Mouse (Mus musculus) hindbrain, postnatal 0 days (tissue): Measurements from ENCODE around the gene Aicda. TPM values are rescaled to one million over a fixed set of nuclear protein-coding genes. Genes with fewer than 3 reads are reported as not detected.

ENCODE experiments used
- ATAC-seq: fragments of 200-750 bp; cut with Nextera tagmentation; 2 replicates; pipeline ENCODE4 v1.8.0; 2017; ENCODE audit warnings: mild to moderate bottlenecking, moderate TSS enrichment, moderate library complexity
- DNase-seq: peaks from one replicate; pipeline ENCODE4 v3.0.0-alpha.2; 2015; ENCODE audit warnings: low spot score
- H3K27ac ChIP-seq: fragments of 300-500 bp; sonication (generic); 2 replicates; pipeline ENCODE4 v1.5.1; 2014; ENCODE audit warnings: mild to moderate bottlenecking
- H3K27me3 ChIP-seq: fragments of 300-500 bp; sonication (generic); 2 replicates; pipeline ENCODE4 v1.6.1; 2014; ENCODE audit warnings: low read length, mixed read lengths; ENCODE audit not compliant: insufficient read depth
- H3K36me3 ChIP-seq: fragments of 300-500 bp; sonication (generic); 2 replicates; pipeline ENCODE4 v1.6.1; 2014; ENCODE audit warnings: low read length, mixed read lengths; ENCODE audit not compliant: insufficient read depth
- H3K4me1 ChIP-seq: fragments of 300-500 bp; sonication (generic); 2 replicates; pipeline ENCODE4 v1.6.1; 2014; ENCODE audit warnings: antibody characterized with exemption, low read length, mixed read lengths; ENCODE audit not compliant: insufficient read depth
- H3K4me2 ChIP-seq: fragments of 300-500 bp; sonication (generic); 2 replicates; pipeline ENCODE4 v1.6.1; 2014; ENCODE audit warnings: low read depth, mild to moderate bottlenecking, low read length, moderate library complexity, mixed read lengths
- H3K4me3 ChIP-seq: fragments of 300-500 bp; sonication (generic); 2 replicates; pipeline ENCODE4 v1.5.1; 2014; ENCODE audit warnings: low read length
- H3K9ac ChIP-seq: fragments of 300-500 bp; sonication (generic); replicated peaks from 2 replicates; pipeline ENCODE4 v1.6.1; 2014; ENCODE audit warnings: mild to moderate bottlenecking, low read length, moderate library complexity, mixed read lengths
- H3K9me3 ChIP-seq: fragments of 300-500 bp; sonication (generic); 2 replicates; pipeline ENCODE4 v1.6.1; 2016; ENCODE audit warnings: low read length, mixed read lengths
- CTCF ChIP-seq: IDR thresholded peaks from 2 replicates; pipeline ENCODE4 v1.5.1; 2016; ENCODE audit warnings: antibody characterized with exemption, control low read depth, low read depth
- WGBS: fragments of 180-500 bp; shearing (Covaris S2); extraction: QIAGEN DNeasy Blood & Tissue Kit; methylation state at CpG from one replicate; pipeline ENCODE4 v1.1.7; 2014; 5-methylcytosine and 5-hydroxymethylcytosine counted together
- polyA plus RNA-seq: library from polyadenylated mRNA; unstranded; fragments of >200 nt; fragmentation: Nextera tagmentation; extraction: Ambion mirVana; gene quantifications from 2 replicates; pipeline ENCODE4 v1.2.1, GENCODE M21; 2015
- total RNA-seq: library from RNA; depleted of rRNA; stranded (reverse); fragments of >200 nt; gene quantifications from 2 replicates; pipeline ENCODE4 v1.2.3, GENCODE M21; 2014

Gene Aicda
- total and polyA plus RNA-seq, 2 experiments from 2014 or later, result 0.38 to 1.9 TPM

DNA sequence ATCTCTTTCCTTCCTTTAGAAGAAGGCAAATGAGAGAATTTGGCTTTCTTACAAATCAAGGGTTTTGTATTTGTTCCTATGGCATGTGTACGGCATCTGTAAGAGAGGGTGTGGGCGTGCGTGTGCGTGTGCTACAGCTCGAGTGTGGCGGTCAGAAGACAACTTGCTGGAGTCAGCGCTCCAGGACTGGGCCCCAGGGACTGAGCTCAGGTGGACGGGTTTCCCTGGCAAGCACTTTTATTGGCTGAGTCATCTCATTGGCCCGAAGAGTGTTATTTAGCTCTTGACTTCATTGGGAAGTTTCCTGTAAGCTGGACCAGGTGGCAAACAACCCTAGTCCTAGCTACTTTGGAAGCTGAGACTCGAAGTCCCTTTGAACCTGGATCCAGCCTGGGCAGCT, 7.7 kb upstream of the Aicda start:
- H3K27me3 ChIP-seq, result no peaks in the 10 kb centered on the region
- H3K4me1 ChIP-seq, result no peaks in the 10 kb centered on the region
- no peak overlapping the region for H3K27ac ChIP-seq
- H3K4me2 ChIP-seq, result no peak overlapping the region
- DNase-seq, result no peak
- H3K9me3 ChIP-seq, result no peaks in the 10 kb centered on the region
- no peak for ATAC-seq
- no peak for TF ChIP-seq CTCF
- no peak overlapping the region for H3K4me3 ChIP-seq
- H3K36me3 ChIP-seq, result no peaks in the 10 kb centered on the region
- 82% methylated on average over 10 of the region's 10 CpGs for WGBS
- H3K9ac ChIP-seq, result no peak overlapping the region

DNA sequence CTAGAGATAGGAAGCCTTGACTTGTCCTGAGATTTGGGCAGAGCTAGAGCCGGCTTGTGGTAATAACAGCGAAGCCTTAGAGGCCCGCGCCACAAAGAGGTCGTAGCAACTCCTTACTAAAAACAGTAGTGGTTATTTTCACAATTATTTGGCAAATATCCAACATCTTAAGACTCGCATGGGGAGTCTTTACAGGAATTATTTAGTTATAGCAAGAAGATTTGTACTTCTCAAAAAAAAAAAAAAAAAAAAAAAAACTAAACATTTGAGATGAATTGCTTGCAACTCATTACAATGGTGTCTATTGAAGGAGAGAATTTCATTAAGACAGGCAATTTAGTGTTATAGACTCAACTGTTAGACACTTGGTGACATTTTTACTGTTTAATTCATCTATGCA, 501 bp downstream of the Aicda start:
- no peak for ATAC-seq
- no peaks in the 10 kb centered on the region for H3K36me3 ChIP-seq

DNA sequence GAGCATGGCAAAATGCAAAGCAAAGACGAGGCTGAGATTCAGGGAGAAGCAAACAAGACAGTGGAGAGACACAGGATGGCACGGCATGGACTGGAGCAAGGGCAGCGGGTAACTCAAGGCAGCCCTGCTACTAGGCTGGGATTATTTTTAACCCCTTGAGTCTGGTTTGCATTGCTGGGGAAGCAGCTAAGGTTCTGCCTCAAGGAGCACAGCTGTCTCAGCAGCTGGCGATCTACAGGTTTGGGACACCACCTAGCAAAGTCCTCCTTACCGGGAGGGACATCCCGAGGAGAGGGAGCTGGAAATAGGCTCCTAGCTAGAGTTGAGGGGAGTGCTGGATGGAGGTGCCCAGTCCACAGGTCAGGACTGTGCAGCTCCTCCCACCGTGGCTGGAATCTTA, 1.7 kb downstream of the Aicda start:
- ATAC-seq (no peak), DNase-seq (no peak)
- no peaks in the 10 kb centered on the region for H3K36me3 ChIP-seq
- no peak overlapping the region for H3K4me2 ChIP-seq
- H3K27me3 ChIP-seq, result no peaks in the 10 kb centered on the region
- 50% methylated on average over 7 of the region's 7 CpGs for WGBS
- H3K27ac ChIP-seq, result no peak overlapping the region
- H3K9ac ChIP-seq, result no peak overlapping the region
- H3K9me3 ChIP-seq, result no peaks in the 10 kb centered on the region
- H3K4me3 ChIP-seq, result no peak overlapping the region
- no peaks in the 10 kb centered on the region for H3K4me1 ChIP-seq
- no peak for TF ChIP-seq CTCF

More for the DNA sequence above, 501 bp downstream of the Aicda start:
- TF ChIP-seq CTCF, result no peak
- no peak for DNase-seq
- Histone ChIP-seq H3K9ac (no peak overlapping the region), H3K4me3 (no peak overlapping the region), H3K9me3 (no peaks in the 10 kb centered on the region), H3K4me2 (no peak overlapping the region), H3K4me1 (no peaks in the 10 kb centered on the region), H3K27ac (no peak overlapping the region), H3K27me3 (no peaks in the 10 kb centered on the region)
- 80% methylated on average over 6 of the region's 6 CpGs for WGBS

DNA sequence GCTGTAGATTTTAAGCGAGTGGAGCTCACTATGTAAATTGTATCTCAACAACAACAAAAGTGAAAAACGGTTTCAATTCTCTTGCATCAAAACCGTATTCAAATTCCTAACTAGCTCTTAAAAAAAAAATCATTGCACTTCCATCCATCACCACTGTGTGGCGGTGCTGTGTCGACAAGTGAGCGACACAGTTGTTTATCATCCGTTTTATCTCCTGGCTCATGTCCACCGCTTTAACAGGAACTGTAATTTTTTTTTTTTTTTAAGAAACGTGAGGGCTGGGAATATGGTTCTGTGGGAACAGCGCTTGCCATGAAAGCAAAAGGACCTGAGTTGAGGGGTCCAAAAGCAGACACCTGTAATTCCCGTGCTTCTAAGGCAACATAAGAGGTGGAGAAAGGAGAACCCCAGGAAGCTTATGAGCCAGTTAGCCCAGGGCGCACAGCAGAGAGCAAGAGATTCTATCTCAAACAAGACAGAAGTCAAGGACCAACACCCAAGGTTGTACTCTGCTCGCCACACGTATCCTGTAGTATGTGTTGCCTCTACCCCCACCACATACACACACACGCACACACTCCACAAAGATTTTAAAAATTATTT, 3.5 kb downstream of the Aicda start:
- WGBS, result 25% methylated on average over 15 of the region's 15 CpGs
- Histone ChIP-seq H3K4me2 (peak overlapping the region; percentile 34), H3K9ac (no peak overlapping the region), H3K36me3 (no peaks in the 10 kb centered on the region), H3K4me1 (no peaks in the 10 kb centered on the region), H3K4me3 (peak overlapping the region; percentile 12; the same call in 1 of the 2 replicates), H3K27ac (no peak overlapping the region), H3K9me3 (no peaks in the 10 kb centered on the region), H3K27me3 (no peaks in the 10 kb centered on the region)
- ATAC-seq, result peak; percentile 9; the same call in 1 of the 2 replicates
- TF ChIP-seq CTCF, result peak; percentile 81
- peak; percentile 88 for DNase-seq

DNA sequence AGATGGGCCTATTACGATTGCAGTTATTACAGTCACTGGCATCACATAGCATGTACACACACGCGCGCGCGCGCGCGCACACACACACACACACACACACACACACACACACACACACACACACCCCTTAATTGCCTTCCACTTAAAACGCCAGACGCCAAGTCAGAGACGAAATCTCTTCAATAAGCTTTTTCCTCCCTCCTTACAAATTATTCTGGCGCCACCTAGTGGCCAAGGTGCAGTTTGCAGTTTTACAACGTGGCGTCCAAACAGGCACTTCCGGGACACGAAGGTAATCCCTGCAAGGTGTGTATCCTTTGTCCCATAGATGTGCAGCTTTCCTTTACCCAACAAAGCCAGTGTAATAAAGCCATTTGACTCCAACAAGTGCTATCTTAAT, 6.8 kb downstream of the Aicda start:
- Histone ChIP-seq H3K9me3 (no peaks in the 10 kb centered on the region), H3K27me3 (no peaks in the 10 kb centered on the region), H3K4me3 (no peak overlapping the region), H3K4me1 (no peaks in the 10 kb centered on the region), H3K4me2 (peak overlapping the region; percentile 41), H3K9ac (no peak overlapping the region), H3K27ac (no peak overlapping the region), H3K36me3 (no peaks in the 10 kb centered on the region)
- peak; percentile 94 for TF ChIP-seq CTCF
- ATAC-seq (peak; percentile 57; the same call in 1 of the 2 replicates), DNase-seq (peak; percentile 91)
- WGBS, result 8% methylated on average over 17 of the region's 17 CpGs

DNA sequence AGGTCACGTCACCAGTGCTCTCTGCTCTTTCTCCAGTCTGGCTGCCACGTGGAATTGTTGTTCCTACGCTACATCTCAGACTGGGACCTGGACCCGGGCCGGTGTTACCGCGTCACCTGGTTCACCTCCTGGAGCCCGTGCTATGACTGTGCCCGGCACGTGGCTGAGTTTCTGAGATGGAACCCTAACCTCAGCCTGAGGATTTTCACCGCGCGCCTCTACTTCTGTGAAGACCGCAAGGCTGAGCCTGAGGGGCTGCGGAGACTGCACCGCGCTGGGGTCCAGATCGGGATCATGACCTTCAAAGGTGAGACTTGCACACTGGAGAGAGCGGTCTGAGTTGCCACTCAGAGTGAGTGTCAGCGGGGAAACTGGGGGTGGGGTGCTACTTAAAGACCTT, 7.4 kb downstream of the Aicda start:
- Histone ChIP-seq H3K9ac (no peak overlapping the region), H3K4me3 (no peak overlapping the region), H3K9me3 (no peaks in the 10 kb centered on the region), H3K27me3 (no peaks in the 10 kb centered on the region), H3K4me2 (no peak overlapping the region), H3K36me3 (no peaks in the 10 kb centered on the region), H3K4me1 (no peaks in the 10 kb centered on the region), H3K27ac (no peak overlapping the region)
- DNase-seq, result no peak
- ATAC-seq, result peak; percentile 21; the same call in 1 of the 2 replicates
- no peak for TF ChIP-seq CTCF
- WGBS, result 89% methylated on average over 20 of the region's 20 CpGs

DNA sequence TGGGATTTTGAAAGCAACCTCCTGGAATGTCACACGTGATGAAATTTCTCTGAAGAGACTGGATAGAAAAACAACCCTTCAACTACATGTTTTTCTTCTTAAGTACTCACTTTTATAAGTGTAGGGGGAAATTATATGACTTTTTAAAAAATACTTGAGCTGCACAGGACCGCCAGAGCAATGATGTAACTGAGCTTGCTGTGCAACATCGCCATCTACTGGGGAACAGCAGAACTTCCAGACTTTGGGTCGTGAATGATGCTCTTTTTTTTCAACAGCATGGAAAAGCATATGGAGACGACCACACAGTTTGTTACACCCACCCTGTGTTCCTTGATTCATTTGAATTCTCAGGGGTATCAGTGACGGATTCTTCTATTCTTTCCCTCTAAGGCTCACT, 8.9 kb downstream of the Aicda start:
- TF ChIP-seq CTCF, result peak; percentile 90
- Histone ChIP-seq H3K9ac (0 out of 2 replicates have a peak overlapping the region, but pooled peaks have one; percentile 13), H3K27me3 (no peaks in the 10 kb centered on the region), H3K4me3 (peak overlapping the region; percentile 13; the same call in 1 of the 2 replicates), H3K27ac (no peak overlapping the region), H3K4me1 (no peaks in the 10 kb centered on the region), H3K36me3 (no peaks in the 10 kb centered on the region), H3K4me2 (peak overlapping the region; percentile 46), H3K9me3 (no peaks in the 10 kb centered on the region)
- ATAC-seq (peak; percentile 66), DNase-seq (peak; percentile 87)
- WGBS, result under 1% methylated on average over 6 of the region's 6 CpGs
